Mouse (Mus musculus): ENCODE data around the gene Adck1.

DNA sequence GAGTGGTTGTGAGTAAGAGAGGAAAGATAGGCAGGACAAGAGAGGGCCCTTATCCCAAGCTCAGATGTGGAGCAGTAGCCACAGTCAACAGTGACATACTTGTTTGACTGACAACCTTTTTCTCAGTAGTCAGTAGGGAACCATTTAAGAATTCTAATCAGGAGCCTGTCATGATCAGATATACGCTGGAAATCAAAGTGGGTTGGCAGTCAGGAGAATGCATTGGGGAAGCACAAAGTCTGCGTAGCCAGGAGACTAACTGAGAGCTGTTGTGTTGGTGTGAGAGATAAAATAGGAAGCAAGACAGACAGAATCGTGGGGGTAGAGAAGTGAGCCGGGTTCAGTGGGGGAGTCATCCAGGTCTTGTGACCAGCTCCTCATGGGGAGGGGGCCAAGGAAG lies 71.9 kb downstream of the Adck1 start:
- TF ChIP-seq EP300 (IDR thresholded peaks at IDR 0.05; ENCODE audit: insufficient read depth, low read depth, low read length) (no peak), POLR2A (IDR thresholded peaks at IDR 0.05; ENCODE audit: insufficient read depth, low read length) (no peak), CTCF (IDR thresholded peaks at IDR 0.05; ENCODE audit: low read depth, low read length) (no peak)

Data from ES-Bruce4 (cell line).